Mouse (Mus musculus) lung, postnatal 0 days (tissue): ENCODE results near the gene Hhat.

Source experiments
- CTCF ChIP-seq: IDR thresholded peaks from 2 replicates; pipeline ENCODE4 v1.5.1; 2016; ENCODE audit warnings: antibody characterized with exemption, mild to moderate bottlenecking
- EP300 ChIP-seq: IDR thresholded peaks from 2 replicates; pipeline ENCODE4 v1.6.1; 2016; ENCODE audit warnings: antibody characterized with exemption, mild to moderate bottlenecking, control low read depth

DNA sequence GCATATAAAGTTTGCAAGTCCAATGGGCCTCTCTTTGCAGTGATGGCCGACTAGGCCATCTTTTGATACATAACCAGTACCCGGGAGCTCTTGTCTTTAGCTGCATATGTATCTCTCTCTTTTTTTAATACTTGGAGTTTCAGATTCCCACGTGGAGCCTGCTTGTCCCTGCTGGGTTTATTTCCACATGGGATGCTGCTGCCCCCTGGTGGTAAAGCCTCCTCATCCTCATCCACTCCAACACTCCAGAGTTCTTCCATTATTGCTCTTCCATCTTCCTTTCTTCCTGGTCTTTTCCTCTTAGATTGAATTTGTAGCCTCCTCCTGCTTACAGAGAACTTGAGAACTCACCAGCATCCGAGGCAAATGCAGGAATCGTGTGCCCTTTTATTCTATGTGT, 48.9 kb downstream of the Hhat start:
- TF ChIP-seq CTCF (peak; percentile 84), EP300 (no peak)
